Mouse (Mus musculus) left cerebral cortex, postnatal 25 days (tissue): ENCODE data around the gene Anapc15. TPM values are rescaled to one million over a fixed set of nuclear protein-coding genes. Genes with fewer than 3 reads are reported as not detected.
"Not testable (repeated sequence)": the region's sequence is repeated elsewhere in the genome, so short reads cannot be mapped to it uniquely, and the experiment has no call there.

Experiments used
- DNase-seq, 2 experiments: peaks; one replicate each; pipeline ENCODE4 v3.0.0; 2022; ENCODE audit warnings: low spot score in 2 of 2, mixed read lengths in 1 of 2
- intact Hi-C: fragments of 180-260 bp; cut with DNase I; formaldehyde crosslinking; loops from one replicate; pipeline ENCODE4 v1.15.1; 2025
- total RNA-seq, 2 experiments: library from RNA; stranded (reverse); gene quantifications; 2 replicates each; pipeline ENCODE4 v1.2.3; 2021

The Anapc15 gene
- total RNA-seq, 2 experiments from 2014 or later: 31.2 to 36.8 TPM

DNA sequence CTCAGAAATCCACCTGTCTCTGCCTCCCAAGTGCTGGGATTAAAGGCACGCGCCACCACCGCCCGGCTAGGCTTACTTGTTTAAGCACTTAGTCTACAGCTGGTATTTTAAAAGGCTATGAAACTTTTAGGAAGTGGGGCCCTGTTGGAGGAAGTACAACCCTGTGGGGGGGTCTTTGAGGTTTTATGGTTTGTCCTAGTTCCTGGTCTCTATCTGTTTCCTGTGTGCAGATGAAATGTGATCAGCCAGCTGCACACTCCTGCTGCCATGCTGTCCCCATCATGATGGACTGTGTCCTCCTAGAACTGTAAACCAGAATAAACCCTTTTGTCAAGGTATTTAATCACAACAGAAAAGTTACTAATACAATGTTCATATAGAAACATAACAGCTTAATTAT is 20.6 kb downstream of the Anapc15 start:
- intact Hi-C loops: loop anchor here (5.0 kb wide), 1 partner anchor 47 kb away; the partner anchor contains the start of gene Inppl1
- DNase-seq: no peak

GRCm38 (mm10) chr7:101886274-101886673 is 22.8 kb downstream of the Anapc15 start:
- intact Hi-C loops: no loop called here

GRCm38 (mm10) chr7:101888460-101888859 is 24.9 kb downstream of the Anapc15 start:
- intact Hi-C loops: no loop called here

More at GRCm38 (mm10) chr7:101886274-101886673, 22.8 kb downstream of the Anapc15 start:
- peak in 1 of 2 experiments; percentile 70 for DNase-seq

GRCm38 (mm10) chr7:101895695-101896094 is 32.2 kb downstream of the Anapc15 start:
- intact Hi-C loops: loop anchor here (5.0 kb wide), 2 partner anchors 58 to 218 kb away; partner anchors contain the start of gene Inppl1

More at GRCm38 (mm10) chr7:101888460-101888859, 24.9 kb downstream of the Anapc15 start:
- DNase-seq: no peak

DNA sequence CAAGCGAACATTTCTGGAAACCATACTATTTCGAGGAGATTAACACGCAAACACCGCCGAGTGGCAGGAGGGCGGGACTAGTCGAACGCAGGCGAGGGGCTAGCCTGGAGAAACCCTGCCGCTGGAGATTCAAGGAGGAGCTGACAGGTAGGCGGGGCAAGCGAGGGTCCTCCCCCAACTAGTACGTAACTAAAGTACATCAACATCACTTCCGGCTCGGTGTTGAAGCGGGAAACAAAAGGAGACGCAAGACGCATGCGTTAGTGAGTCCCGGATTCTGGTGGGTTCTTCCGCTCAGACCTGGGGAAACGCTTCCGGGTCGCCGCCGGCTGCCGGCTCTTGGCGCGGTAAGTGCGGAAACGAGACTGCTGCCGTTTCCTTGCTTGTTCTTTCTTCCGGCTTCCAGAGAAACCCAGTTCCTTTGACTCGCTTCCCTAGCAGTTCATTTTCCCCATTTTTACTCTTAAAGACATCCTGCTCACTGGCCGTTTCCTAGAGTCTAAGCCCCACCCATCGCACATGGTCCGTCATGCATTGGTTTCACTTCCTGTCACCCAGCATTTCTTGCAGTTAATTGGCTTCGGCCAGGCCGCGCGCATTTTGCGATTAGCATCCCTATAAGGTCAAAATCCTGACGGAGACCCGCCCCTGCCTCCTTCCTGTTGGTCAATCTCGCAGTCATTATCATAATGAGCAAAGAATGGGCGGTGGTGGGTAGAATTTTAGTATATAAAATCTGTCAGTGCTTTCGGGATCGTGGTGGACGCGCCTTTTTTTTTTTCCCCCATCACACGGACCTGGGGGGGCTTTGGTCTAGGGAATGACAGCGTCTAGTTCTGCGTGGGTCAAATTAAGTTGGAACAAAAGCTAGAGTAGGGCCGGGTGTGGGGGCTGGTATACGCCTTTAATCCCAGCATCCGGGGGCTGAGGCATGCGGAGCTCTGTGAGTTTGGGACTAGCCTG is 32.9 kb downstream of the Anapc15 start:
- intact Hi-C loops: loop anchor here (5.0 kb wide), 2 partner anchors 59 to 219 kb away; partner anchors contain the start of gene Inppl1
- DNase-seq: peak; percentile 98 to 99

More at GRCm38 (mm10) chr7:101895695-101896094, 32.2 kb downstream of the Anapc15 start:
- no peak for DNase-seq

GRCm38 (mm10) chr7:101900331-101901097 is 37.0 kb downstream of the Anapc15 start:
- intact Hi-C loops: no loop called here
- no peak for DNase-seq

- no peak for DNase-seq
- intact Hi-C loops: no loop called here
Observed at GRCm38 (mm10) chr7:101901969-101902368, 38.5 kb downstream of the Anapc15 start.

DNA sequence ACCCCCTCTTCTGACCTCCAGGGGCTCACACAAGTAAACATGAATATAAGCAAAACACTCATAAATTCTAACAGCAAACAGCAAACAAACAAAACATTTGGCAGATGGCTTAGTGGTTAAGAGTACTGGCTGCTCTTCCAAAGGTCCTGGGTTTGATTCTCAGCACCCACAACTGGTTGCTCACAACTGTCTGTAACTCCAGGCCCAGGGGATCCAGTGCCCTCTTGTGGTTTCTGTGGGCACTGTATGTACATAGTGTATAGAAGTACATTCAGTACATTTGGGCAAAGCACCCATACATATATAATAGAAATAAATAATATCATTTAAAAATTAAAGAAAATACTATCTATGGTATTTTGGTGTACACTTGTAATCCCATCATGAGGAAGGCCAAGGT is 39.3 kb downstream of the Anapc15 start:
- DNase-seq: no peak
- intact Hi-C loops: no loop called here

GRCm38 (mm10) chr7:101905561-101906286 is 42.2 kb downstream of the Anapc15 start, which contains the start of gene Lamtor1:
TSS of gene Lamtor1 (plus strand) at chr7:101905904.
- peak; percentile 100 for DNase-seq
- intact Hi-C loops: no loop called here

- no peak for DNase-seq
- intact Hi-C loops: no loop called here
Observed at GRCm38 (mm10) chr7:101906287-101906681, 42.8 kb downstream of the Anapc15 start, which contains the start of gene Tomt. TSS of gene Tomt (minus strand) at chr7:101906359.

DNA sequence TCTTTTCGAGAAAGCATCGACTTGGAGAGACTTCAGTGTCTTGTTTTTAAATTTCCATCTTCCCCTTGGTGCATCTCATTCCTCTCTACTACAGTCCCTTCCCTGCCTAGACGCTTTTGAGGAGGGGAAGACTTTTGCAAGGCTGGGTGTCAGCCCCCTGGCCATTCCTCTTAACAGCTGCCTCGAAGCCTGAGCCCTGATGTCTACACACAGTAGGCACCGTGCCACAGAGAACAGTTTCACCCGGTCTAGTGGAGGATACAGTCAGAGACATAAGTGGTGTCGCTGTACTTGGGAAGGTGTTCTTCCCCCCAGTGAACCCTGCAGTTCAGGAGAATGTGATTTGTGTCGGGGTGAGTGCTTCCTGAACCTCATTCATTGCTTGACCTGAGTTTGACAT is 43.2 kb downstream of the Anapc15 start:
- intact Hi-C loops: no loop called here
- no peak for DNase-seq

- intact Hi-C loops: no loop called here
Observed at GRCm38 (mm10) chr7:101908367-101908766, 44.9 kb downstream of the Anapc15 start.

DNA sequence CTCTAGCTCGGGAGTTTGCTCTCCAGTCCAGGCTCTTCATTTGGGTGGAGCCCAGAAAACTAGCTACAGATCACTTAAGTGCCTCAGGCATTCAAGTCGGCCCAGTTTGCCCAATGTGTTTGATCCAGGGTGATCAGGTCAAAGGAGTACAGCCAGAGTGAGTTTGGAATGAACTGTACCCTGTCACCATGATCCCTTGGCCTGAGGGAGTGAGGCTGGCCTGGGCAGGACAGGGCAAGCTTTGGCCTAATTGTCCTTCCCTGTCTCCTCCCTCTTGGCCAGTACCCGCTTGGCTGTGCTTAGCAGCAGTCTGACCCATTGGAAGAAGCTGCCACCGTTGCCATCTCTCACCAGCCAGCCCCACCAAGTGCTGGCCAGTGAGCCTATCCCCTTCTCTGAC is 46.6 kb downstream of the Anapc15 start:
- DNase-seq: no peak
- intact Hi-C loops: no loop called here

More at GRCm38 (mm10) chr7:101908367-101908766, 44.9 kb downstream of the Anapc15 start:
- DNase-seq: no peak

DNA sequence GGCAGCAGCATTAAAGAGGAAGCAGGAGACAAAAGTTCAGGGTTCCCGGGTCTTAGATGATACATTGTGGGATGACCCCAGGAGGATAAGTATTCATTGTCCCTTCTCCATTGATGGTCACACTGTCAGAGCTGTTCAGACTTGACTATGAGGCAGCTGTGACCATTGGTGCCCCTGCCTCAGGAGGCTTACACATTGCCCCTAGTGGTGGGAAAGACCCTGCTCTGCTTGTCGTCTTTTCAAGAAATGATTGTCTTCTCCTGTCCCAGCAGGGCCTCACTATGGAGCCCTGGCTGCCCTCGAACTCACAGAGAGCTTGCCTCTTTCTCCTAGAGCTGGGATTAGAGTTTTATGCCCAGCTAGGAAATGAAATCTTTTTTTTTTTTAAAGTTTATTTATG is 48.5 kb downstream of the Anapc15 start:
- intact Hi-C loops: no loop called here
- DNase-seq: no peak

DNA sequence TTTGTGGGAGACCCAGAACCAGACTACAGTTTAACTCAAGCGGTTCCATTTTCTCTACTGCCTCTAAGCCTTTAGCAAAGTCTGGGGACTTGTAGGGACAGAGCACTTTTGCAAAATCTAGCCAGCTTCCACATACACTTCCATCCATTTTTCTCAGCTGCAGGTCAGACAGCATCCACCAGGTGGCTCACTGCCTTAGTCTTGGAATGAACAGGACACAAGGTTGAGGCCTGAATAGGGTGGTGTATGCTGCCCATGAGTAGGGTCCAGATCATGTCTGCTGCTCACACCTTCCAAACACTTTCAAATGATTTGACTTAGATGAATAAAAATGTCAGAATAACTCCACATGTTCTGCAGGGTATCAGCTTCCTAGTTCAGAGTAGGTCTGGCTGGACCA is 54.6 kb downstream of the Anapc15 start:
- intact Hi-C loops: loop anchor here (5.0 kb wide), 1 partner anchor 159 kb away; no protein-coding TSS in a partner anchor
- DNase-seq: peak; percentile 51 to 75

- intact Hi-C loops, DNase-seq: not testable (repeated sequence)
Observed at GRCm38 (mm10) chr7:101925892-101926291, 62.4 kb downstream of the Anapc15 start.

DNA sequence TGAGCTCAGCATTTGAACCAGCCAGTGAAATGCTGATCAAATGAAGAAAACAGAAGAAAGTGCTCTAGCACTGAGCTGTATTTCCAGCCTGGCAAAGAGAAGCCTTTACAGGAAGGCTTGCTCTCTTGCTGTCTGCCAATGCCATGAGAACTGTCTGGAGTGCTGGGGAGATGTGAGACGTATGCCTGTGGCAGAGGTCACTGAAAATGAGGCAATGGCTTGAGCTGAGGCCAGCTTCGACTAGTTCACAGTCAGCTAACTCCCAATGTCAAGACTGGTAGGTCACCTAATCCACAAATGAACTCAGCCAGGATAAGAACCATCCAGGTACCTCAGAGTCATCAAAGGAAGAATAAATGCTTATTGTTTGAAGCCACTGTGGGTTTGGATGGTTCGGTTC is 64.6 kb downstream of the Anapc15 start:
- intact Hi-C loops: no loop called here
- no peak for DNase-seq

DNA sequence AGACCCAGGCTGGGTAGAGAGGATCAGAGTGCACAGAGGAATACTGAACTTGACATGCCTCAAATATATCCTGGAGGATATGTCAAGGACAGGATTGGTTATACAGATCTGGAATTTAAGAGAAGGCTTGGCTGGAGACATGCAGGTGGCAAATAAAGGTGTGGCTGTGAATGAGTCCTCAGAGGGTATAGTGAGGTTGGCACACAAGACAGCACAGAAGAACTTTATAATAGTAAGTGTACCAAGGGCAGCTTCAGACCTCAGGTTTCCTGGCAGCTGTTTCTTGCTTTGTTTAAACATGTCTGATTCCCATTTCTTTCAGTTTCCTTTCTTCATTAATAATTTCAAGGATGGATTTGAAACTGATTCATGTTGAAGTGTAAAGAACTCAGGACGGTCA is 69.0 kb downstream of the Anapc15 start:
- no peak for DNase-seq
- intact Hi-C loops: loop anchor here (5.0 kb wide), 1 partner anchor 135 kb away; the partner anchor contains the start of genes Rnf121, Xndc1 and Xntrpc

DNA sequence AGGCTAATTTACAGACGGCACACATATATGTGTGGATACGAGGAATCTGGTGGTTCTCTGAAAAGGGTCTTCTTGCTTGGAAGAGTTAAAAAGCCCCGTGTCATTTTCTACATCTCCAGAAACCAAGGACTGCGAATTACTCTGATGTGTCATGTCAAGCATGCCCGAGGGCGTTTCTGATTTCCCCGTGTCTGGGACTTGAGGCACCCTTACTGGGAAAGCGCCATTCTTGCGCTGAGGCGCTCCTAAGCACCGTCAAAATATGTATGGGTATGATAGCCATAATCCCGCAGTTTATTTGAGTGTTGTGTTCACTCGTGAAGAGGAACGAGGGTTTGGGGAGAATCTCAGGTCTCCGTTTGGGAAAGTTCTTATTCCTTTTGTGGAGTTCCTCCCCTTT is 69.8 kb downstream of the Anapc15 start:
- intact Hi-C loops: loop anchor here (5.0 kb wide), 1 partner anchor 134 kb away; the partner anchor contains the start of genes Rnf121, Xndc1 and Xntrpc
- no peak for DNase-seq
